Mouse (Mus musculus) lung, embryonic 14.5 days (tissue): ENCODE measurements around the gene Dock9. TPM values are rescaled to one million over a fixed set of nuclear protein-coding genes. Genes with fewer than 3 reads are reported as not detected.
"Not testable (repeated sequence)": the region's sequence is repeated elsewhere in the genome, so short reads cannot be mapped to it uniquely, and the experiment has no call there.

Experiments
- ATAC-seq: fragments of 200-750 bp; cut with Nextera tagmentation; 2 replicates; pipeline ENCODE4 v1.8.0; 2017; ENCODE audit warnings: mild to moderate bottlenecking, moderate TSS enrichment, moderate library complexity; ENCODE audit not compliant: insufficient read depth
- DNase-seq: peaks from one replicate; pipeline ENCODE4 v3.0.0-alpha.2; 2015
- H3K27ac ChIP-seq: fragments of 300-500 bp; sonication (generic); 2 replicates; pipeline ENCODE4 v1.5.1; 2014; ENCODE audit warnings: low read depth, mild to moderate bottlenecking, moderate library complexity
- H3K27me3 ChIP-seq: fragments of 300-500 bp; sonication (generic); 2 replicates; pipeline ENCODE4 v1.6.1; 2014; ENCODE audit warnings: low read length, control low read depth; ENCODE audit not compliant: insufficient read depth
- H3K36me3 ChIP-seq: fragments of 300-500 bp; sonication (generic); 2 replicates; pipeline ENCODE4 v1.6.1; 2014; ENCODE audit warnings: control low read depth; ENCODE audit not compliant: insufficient read depth
- H3K4me1 ChIP-seq: fragments of 300-500 bp; sonication (generic); 2 replicates; pipeline ENCODE4 v1.6.1; 2014; ENCODE audit warnings: antibody characterized with exemption, control low read depth; ENCODE audit not compliant: insufficient read depth
- H3K4me2 ChIP-seq: fragments of 300-500 bp; sonication (generic); 2 replicates; pipeline ENCODE4 v1.6.1; 2014; ENCODE audit warnings: mild to moderate bottlenecking
- H3K4me3 ChIP-seq: fragments of 300-500 bp; sonication (generic); 2 replicates; pipeline ENCODE4 v1.5.1; 2014; ENCODE audit warnings: low read depth, low read length
- H3K9ac ChIP-seq: fragments of 300-500 bp; sonication (generic); 2 replicates; pipeline ENCODE4 v1.6.1; 2014
- H3K9me3 ChIP-seq: fragments of 300-500 bp; sonication (generic); 2 replicates; pipeline ENCODE4 v1.6.1; 2016; ENCODE audit warnings: low read depth, low read length, control low read depth
- CTCF ChIP-seq: IDR thresholded peaks from 2 replicates; pipeline ENCODE4 v1.5.1; 2016; ENCODE audit warnings: antibody characterized with exemption, low read depth
- WGBS: fragments of 180-500 bp; shearing (Covaris S2); extraction: QIAGEN DNeasy Blood & Tissue Kit; methylation state at CpG from one replicate; pipeline ENCODE4 v1.1.7; 2014; 5-methylcytosine and 5-hydroxymethylcytosine counted together
- polyA plus RNA-seq: library from polyadenylated mRNA; unstranded; fragments of >200 nt; fragmentation: Nextera tagmentation; extraction: Ambion mirVana; gene quantifications from 2 replicates; pipeline ENCODE4 v1.2.1, GENCODE M21; 2014

Dock9 gene
- polyA plus RNA-seq, 1 experiment from 2014 or later: 14.6 TPM

GRCm38 (mm10) chr14:121700013-121700412 lies 97.6 kb downstream of the Dock9 start:
- no peak for DNase-seq
- H3K36me3 ChIP-seq: no peaks in the 10 kb centered on the region
- H3K4me3 ChIP-seq: no peak overlapping the region
- no peaks in the 10 kb centered on the region for H3K9me3 ChIP-seq
- no peak overlapping the region for H3K9ac ChIP-seq
- H3K27ac ChIP-seq: no peak overlapping the region
- no peak for ATAC-seq
- no peak overlapping the region for H3K4me2 ChIP-seq
- no peak for TF ChIP-seq CTCF
- peaks cover 21% of the 10 kb centered on the region for H3K4me1 ChIP-seq
- 54% methylated on average over 1 of the region's 1 CpGs for WGBS
- H3K27me3 ChIP-seq: no peaks in the 10 kb centered on the region

DNA sequence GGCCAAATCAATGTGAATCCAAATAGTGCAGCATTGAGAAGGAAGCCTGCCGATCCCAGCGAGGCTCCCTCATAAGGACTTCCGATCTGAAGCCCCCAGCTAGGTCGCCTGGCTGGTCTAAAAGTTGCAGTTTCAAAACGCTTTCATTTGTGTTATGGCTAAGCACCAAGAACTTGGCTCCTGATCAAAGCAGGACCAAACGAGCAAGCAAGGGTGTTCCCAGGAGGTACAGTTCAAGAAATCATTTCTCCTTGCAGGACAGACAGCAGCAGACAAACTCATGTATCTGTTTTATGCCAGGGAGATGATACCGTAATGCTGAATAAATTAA lies 99.1 kb downstream of the Dock9 start:
- Histone ChIP-seq H3K4me3 (peak overlapping the region; percentile 39), H3K27me3 (no peaks in the 10 kb centered on the region), H3K9ac (peak overlapping the region; percentile 51), H3K27ac (peak overlapping the region; percentile 79), H3K4me1 (peaks cover 21% of the 10 kb centered on the region), H3K4me2 (peak overlapping the region; percentile 75), H3K9me3 (no peaks in the 10 kb centered on the region), H3K36me3 (no peaks in the 10 kb centered on the region)
- 11% methylated on average over 7 of the region's 7 CpGs for WGBS
- ATAC-seq: peak; percentile 2; the same call in 1 of the 2 replicates
- no peak for TF ChIP-seq CTCF
- DNase-seq: peak; percentile 73

GRCm38 (mm10) chr14:121697709-121698619 lies 99.7 kb downstream of the Dock9 start:
- ATAC-seq: peak; percentile 86
- Histone ChIP-seq H3K9me3 (no peaks in the 10 kb centered on the region), H3K4me3 (peak overlapping the region; percentile 39), H3K4me1 (peaks cover 21% of the 10 kb centered on the region), H3K27ac (peak overlapping the region; percentile 79), H3K9ac (peak overlapping the region; percentile 51), H3K27me3 (no peaks in the 10 kb centered on the region), H3K4me2 (peak overlapping the region; percentile 75), H3K36me3 (no peaks in the 10 kb centered on the region)
- whole genome bisulfite sequencing: 4% methylated on average over 23 of the region's 23 CpGs
- DNase-seq: peak; percentile 75
- no peak; the same call in 1 of the 2 replicates for TF ChIP-seq CTCF

DNA sequence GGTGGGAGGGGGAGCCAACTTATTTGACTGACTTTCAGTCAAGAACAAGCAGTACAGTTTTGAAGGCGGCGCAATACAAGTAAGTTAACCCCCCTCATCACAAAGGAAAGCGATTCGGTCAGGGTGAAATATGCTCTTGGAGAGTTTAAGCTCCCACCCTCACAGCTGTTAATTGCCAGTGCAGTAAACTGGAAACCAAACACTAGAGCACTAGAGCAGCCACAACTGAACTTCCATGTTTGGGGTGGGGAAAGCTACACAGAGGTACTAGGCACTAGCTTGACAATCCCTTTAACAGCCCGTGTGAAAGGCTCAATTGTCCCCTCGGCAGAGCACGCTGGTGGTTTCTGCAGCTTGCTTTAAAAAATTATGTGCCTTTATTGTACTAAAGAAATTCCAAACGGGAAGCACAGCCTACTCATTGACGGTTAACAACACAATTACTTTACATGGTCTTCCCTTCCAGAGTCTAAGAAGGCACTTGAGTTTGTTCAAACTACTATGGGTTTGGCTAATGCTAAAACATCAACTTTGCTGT lies 100.4 kb downstream of the Dock9 start:
- Histone ChIP-seq H3K27me3 (no peaks in the 10 kb centered on the region), H3K9me3 (no peaks in the 10 kb centered on the region), H3K27ac (peak overlapping the region; percentile 61; the same call in 1 of the 2 replicates), H3K9ac (peak overlapping the region; percentile 35; the same call in 1 of the 2 replicates), H3K4me1 (peaks cover 21% of the 10 kb centered on the region), H3K36me3 (no peaks in the 10 kb centered on the region), H3K4me3 (peak overlapping the region; percentile 39), H3K4me2 (peak overlapping the region; percentile 75)
- no peak for TF ChIP-seq CTCF
- WGBS: 19% methylated on average over 9 of the region's 9 CpGs
- peak; percentile 42 for DNase-seq
- ATAC-seq: no peak

DNA sequence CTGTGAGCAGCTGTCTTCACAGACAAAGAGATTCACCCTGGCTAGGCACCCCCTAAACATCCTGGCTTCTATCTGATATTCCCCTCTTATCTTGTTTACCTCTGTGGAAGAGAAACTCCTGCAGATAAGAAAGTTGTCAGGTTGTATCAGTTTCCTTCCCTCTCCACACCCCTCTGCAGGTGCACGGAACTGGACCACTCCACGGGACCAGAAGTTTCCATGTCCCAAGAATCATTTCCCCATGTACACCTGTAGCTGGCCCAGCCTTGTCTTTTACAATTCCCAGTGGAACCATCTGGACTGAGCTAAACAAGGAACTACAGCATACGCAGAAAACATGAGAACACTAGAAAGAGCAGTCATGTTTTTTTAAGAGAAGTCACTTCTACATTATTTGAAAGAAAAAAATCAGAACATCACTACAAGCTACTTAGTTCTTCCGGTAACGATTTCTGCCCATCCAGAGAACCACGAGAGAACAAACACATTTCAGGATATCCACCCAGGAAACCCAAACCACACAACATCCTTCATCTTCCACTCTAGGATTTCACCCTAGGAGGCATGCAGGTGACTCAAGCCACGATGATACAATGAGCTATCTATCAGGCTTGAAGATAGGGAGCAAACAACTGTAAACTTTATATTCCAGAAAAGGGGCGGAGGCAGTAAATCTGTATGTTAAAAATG lies 101.1 kb downstream of the Dock9 start:
- Histone ChIP-seq H3K4me1 (peaks cover 21% of the 10 kb centered on the region), H3K4me3 (peak overlapping the region; percentile 39), H3K4me2 (peak overlapping the region; percentile 75), H3K9ac (peak overlapping the region; percentile 35; the same call in 1 of the 2 replicates), H3K36me3 (no peaks in the 10 kb centered on the region), H3K27ac (no peak overlapping the region; the same call in 1 of the 2 replicates), H3K27me3 (no peaks in the 10 kb centered on the region), H3K9me3 (no peaks in the 10 kb centered on the region)
- DNase-seq (no peak), ATAC-seq (no peak)
- TF ChIP-seq CTCF: no peak
- WGBS: 43% methylated on average over 8 of the region's 8 CpGs

- Histone ChIP-seq H3K4me1 (peaks cover 21% of the 10 kb centered on the region), H3K4me3 (no peak overlapping the region), H3K9me3 (no peaks in the 10 kb centered on the region), H3K27ac (no peak overlapping the region), H3K9ac (no peak overlapping the region), H3K4me2 (no peak overlapping the region), H3K27me3 (no peaks in the 10 kb centered on the region), H3K36me3 (no peaks in the 10 kb centered on the region)
- TF ChIP-seq CTCF: no peak
- no peak for DNase-seq
- no peak for ATAC-seq
- WGBS: 83% methylated on average over 3 of the region's 3 CpGs
Measured at GRCm38 (mm10) chr14:121694706-121695105, 102.9 kb downstream of the Dock9 start.

GRCm38 (mm10) chr14:121693991-121694594 lies 103.5 kb downstream of the Dock9 start:
- TF ChIP-seq CTCF: no peak
- H3K27me3 ChIP-seq: no peaks in the 10 kb centered on the region
- no peak for DNase-seq
- no peak overlapping the region for H3K9ac ChIP-seq
- peaks cover 21% of the 10 kb centered on the region for H3K4me1 ChIP-seq
- no peak for ATAC-seq
- no peaks in the 10 kb centered on the region for H3K9me3 ChIP-seq
- 81% methylated on average over 11 of the region's 11 CpGs for whole genome bisulfite sequencing
- H3K4me3 ChIP-seq: no peak overlapping the region
- no peaks in the 10 kb centered on the region for H3K36me3 ChIP-seq
- no peak overlapping the region for H3K4me2 ChIP-seq
- H3K27ac ChIP-seq: no peak overlapping the region

DNA sequence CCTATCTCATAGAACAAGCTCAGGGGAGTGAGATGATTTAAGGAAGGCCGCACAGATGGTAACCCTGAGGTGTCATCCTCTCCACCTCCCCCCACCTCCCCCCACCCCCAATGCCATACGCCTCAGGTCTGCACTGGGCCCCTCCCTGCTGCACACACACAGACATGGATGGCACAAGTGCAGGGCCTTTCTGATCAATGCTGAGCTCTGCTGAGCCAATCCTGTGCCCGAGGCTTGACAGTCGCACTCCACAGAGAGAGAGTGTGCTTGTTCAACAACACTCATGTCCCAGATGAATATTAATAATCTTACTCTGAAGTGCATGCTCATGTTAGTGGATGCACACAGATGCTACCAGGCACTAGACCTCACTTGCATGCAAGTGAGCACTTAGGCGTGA lies 108.0 kb downstream of the Dock9 start:
- not testable (repeated sequence) for H3K4me1 ChIP-seq, DNase-seq, H3K4me3 ChIP-seq, H3K9me3 ChIP-seq, H3K4me2 ChIP-seq, H3K36me3 ChIP-seq, H3K27me3 ChIP-seq, H3K27ac ChIP-seq, H3K9ac ChIP-seq
- WGBS: 49% methylated on average over 5 of the region's 5 CpGs
- peak; percentile 15; the same call in 1 of the 2 replicates for ATAC-seq
